Mouse (Mus musculus) CH12.LX (cell line): ENCODE data around the gene Mpig6b. TPM values are rescaled to one million over a fixed set of nuclear protein-coding genes. Genes with fewer than 3 reads are reported as not detected.

Experiments used
- DNase-seq: peaks from one replicate; pipeline ENCODE4 v3.0.0-alpha.2; 2013; ENCODE audit errors: extremely low read depth
- H3K27ac ChIP-seq: 2 replicates; pipeline ENCODE4 v1.5.1; 2012; ENCODE audit warnings: low read depth, mild to moderate bottlenecking, control low read depth, moderate library complexity; ENCODE audit not compliant: insufficient read depth
- H3K27me3 ChIP-seq: replicated peaks from 2 replicates; pipeline ENCODE3; 2012; ENCODE audit warnings: inconsistent platforms
- H3K36me3 ChIP-seq, 2 experiments: replicated peaks in 1 of 2; 2 replicates each; pipeline versions ENCODE3 to v1.6.1; 2012; ENCODE audit warnings: inconsistent platforms in 1 of 2, low read length in 1 of 2, mild to moderate bottlenecking in 1 of 2, mixed read lengths in 1 of 2, moderate library complexity in 1 of 2; ENCODE audit not compliant: control insufficient read depth in 1 of 2, insufficient read depth in 1 of 2
- H3K4me1 ChIP-seq, 2 experiments: 2 replicates each; pipeline ENCODE4 v1.6.1; 2012; ENCODE audit warnings: inconsistent platforms in 1 of 2, moderate library complexity in 1 of 2; ENCODE audit not compliant: insufficient read depth in 2 of 2, control insufficient read depth in 1 of 2
- H3K4me2 ChIP-seq: 2 replicates; pipeline ENCODE4 v1.6.1; 2012; ENCODE audit warnings: low read depth, mild to moderate bottlenecking, control low read depth; ENCODE audit not compliant: poor library complexity, insufficient read depth, severe bottlenecking
- H3K4me3 ChIP-seq, 3 experiments: fragments of 150-350 bp in 1 of 3; sonication (generic) in 1 of 3; replicated peaks in 1 of 3; 2 replicates each; pipeline versions ENCODE3 to v1.5.1; 2011 to 2012; ENCODE audit warnings: low read depth in 2 of 3, low read length in 2 of 3, mild to moderate bottlenecking in 2 of 3, moderate library complexity in 2 of 3, control low read depth in 1 of 3, improper control_type of control experiment in 1 of 3, inconsistent platforms in 1 of 3, mixed read lengths in 1 of 3; ENCODE audit not compliant: poor library complexity in 1 of 3
- H3K79me2 ChIP-seq: replicated peaks from 2 replicates; pipeline ENCODE4 v1.6.1; 2012; ENCODE audit warnings: mild to moderate bottlenecking, moderate library complexity; ENCODE audit not compliant: control insufficient read depth, poor library complexity, insufficient read depth, severe bottlenecking; ENCODE audit errors: extremely low read depth
- H3K9ac ChIP-seq: 2 replicates; pipeline ENCODE4 v1.6.1; 2012; ENCODE audit warnings: low read depth, mild to moderate bottlenecking, control low read depth, moderate library complexity; ENCODE audit not compliant: insufficient read depth
- H3K9me3 ChIP-seq: replicated peaks from 2 replicates; pipeline ENCODE3; 2012; ENCODE audit warnings: low read length, inconsistent platforms, mixed read lengths
- BHLHE40 ChIP-seq: IDR thresholded peaks from 2 replicates; pipeline ENCODE4 v1.6.1; 2011; ENCODE audit warnings: mild to moderate bottlenecking, low read depth, low read length, improper control_type of control experiment
- CHD1 ChIP-seq: IDR thresholded peaks from 2 replicates; pipeline ENCODE4 v1.6.1; 2012; ENCODE audit warnings: low read depth, low read length, improper control_type of control experiment, inconsistent platforms
- CTCF ChIP-seq, 2 experiments: IDR thresholded peaks in 1 of 2; conservative IDR thresholded peaks in 1 of 2; 2 replicates each; pipeline ENCODE4 v1.5.1; 2011 to 2012; ENCODE audit warnings: low read depth in 2 of 2, low read length in 2 of 2, improper control_type of control experiment in 1 of 2, inconsistent platforms in 1 of 2, mild to moderate bottlenecking in 1 of 2, moderate library complexity in 1 of 2
- E2F4 ChIP-seq: IDR thresholded peaks from 2 replicates; pipeline ENCODE4 v1.6.1; 2011; ENCODE audit warnings: low read depth, low read length, improper control_type of control experiment; ENCODE audit not compliant: insufficient replicate concordance
- EP300 ChIP-seq: IDR thresholded peaks from 2 replicates; pipeline ENCODE4 v1.6.1; 2011; ENCODE audit warnings: low read length, improper control_type of control experiment
- ETS1 ChIP-seq: conservative IDR thresholded peaks from 2 replicates; pipeline ENCODE4 v1.6.1; 2012; ENCODE audit warnings: low read depth, mild to moderate bottlenecking, inconsistent platforms, low read length, improper control_type of control experiment, moderate library complexity
- GABPA ChIP-seq: IDR thresholded peaks from 2 replicates; pipeline ENCODE4 v1.6.1; 2012; ENCODE audit warnings: low read depth, low read length, improper control_type of control experiment, inconsistent platforms; ENCODE audit not compliant: insufficient replicate concordance
- HCFC1 ChIP-seq: IDR thresholded peaks from 2 replicates; pipeline ENCODE4 v1.6.1; 2012; ENCODE audit warnings: low read depth, mild to moderate bottlenecking, inconsistent platforms, low read length, improper control_type of control experiment
- IRF4 ChIP-seq: IDR thresholded peaks from 2 replicates; pipeline ENCODE4 v1.6.1; 2014; ENCODE audit warnings: low read depth, mild to moderate bottlenecking, inconsistent platforms, low read length, improper control_type of control experiment
- JUN ChIP-seq: IDR thresholded peaks from 2 replicates; pipeline ENCODE4 v1.6.1; 2011; ENCODE audit warnings: low read depth, mild to moderate bottlenecking, low read length, improper control_type of control experiment, moderate library complexity; ENCODE audit not compliant: insufficient read depth
- JUND ChIP-seq: conservative IDR thresholded peaks from 2 replicates; pipeline ENCODE4 v1.6.1; 2011; ENCODE audit warnings: low read depth, low read length, improper control_type of control experiment
- KAT2A ChIP-seq: IDR thresholded peaks from 2 replicates; pipeline ENCODE4 v1.6.1; 2012; ENCODE audit warnings: low read length, improper control_type of control experiment, inconsistent platforms; ENCODE audit not compliant: insufficient replicate concordance
- MAFK ChIP-seq: IDR thresholded peaks from 2 replicates; pipeline ENCODE4 v1.6.1; 2011; ENCODE audit warnings: low read length, improper control_type of control experiment; ENCODE audit not compliant: insufficient replicate concordance
- MAX ChIP-seq: IDR thresholded peaks from 2 replicates; pipeline ENCODE4 v1.6.1; 2011; ENCODE audit warnings: low read length, improper control_type of control experiment
- MAZ ChIP-seq: IDR thresholded peaks from 2 replicates; pipeline ENCODE4 v1.6.1; 2012; ENCODE audit warnings: low read depth, mild to moderate bottlenecking, inconsistent platforms, low read length, improper control_type of control experiment, moderate library complexity
- MEF2A ChIP-seq: IDR thresholded peaks from 2 replicates; pipeline ENCODE4 v1.6.1; 2014; ENCODE audit warnings: low read depth, mild to moderate bottlenecking, inconsistent platforms, low read length, improper control_type of control experiment, borderline replicate concordance
- MXI1 ChIP-seq: IDR thresholded peaks from 2 replicates; pipeline ENCODE4 v1.6.1; 2011; ENCODE audit warnings: mild to moderate bottlenecking, low read depth, low read length, improper control_type of control experiment
- MYC ChIP-seq: IDR thresholded peaks from 2 replicates; pipeline ENCODE4 v1.6.1; 2011; ENCODE audit warnings: low read depth, mild to moderate bottlenecking, improper control_type of control experiment, low read length
- PAX5 ChIP-seq: IDR thresholded peaks from 2 replicates; pipeline ENCODE4 v1.6.1; 2012; ENCODE audit warnings: low read length, inconsistent platforms, mixed read lengths
- RAD21 ChIP-seq: IDR thresholded peaks from 2 replicates; pipeline ENCODE4 v1.6.1; 2011; ENCODE audit warnings: low read depth, mild to moderate bottlenecking, low read length, improper control_type of control experiment, moderate library complexity
- SMC3 ChIP-seq: IDR thresholded peaks from 2 replicates; pipeline ENCODE4 v1.6.1; 2011; ENCODE audit warnings: low read depth, low read length, improper control_type of control experiment
- TBP ChIP-seq: conservative IDR thresholded peaks from 2 replicates; pipeline ENCODE4 v1.6.1; 2011; ENCODE audit warnings: low read depth, low read length, improper control_type of control experiment
- TCF12 ChIP-seq: IDR thresholded peaks from 2 replicates; pipeline ENCODE4 v1.6.1; 2014; ENCODE audit warnings: low read depth, mild to moderate bottlenecking, inconsistent platforms, low read length, improper control_type of control experiment
- USF1 ChIP-seq: IDR thresholded peaks from 2 replicates; pipeline ENCODE4 v1.6.1; 2014; ENCODE audit warnings: low read depth, mild to moderate bottlenecking, inconsistent platforms, low read length, improper control_type of control experiment
- USF2 ChIP-seq: conservative IDR thresholded peaks from 2 replicates; pipeline ENCODE4 v1.6.1; 2011; ENCODE audit warnings: low read depth, low read length, improper control_type of control experiment
- ZC3H11A ChIP-seq: IDR thresholded peaks from 2 replicates; pipeline ENCODE4 v1.6.1; 2012; ENCODE audit warnings: low read depth, mild to moderate bottlenecking, inconsistent platforms, low read length, improper control_type of control experiment
- ZKSCAN1 ChIP-seq: IDR thresholded peaks from 2 replicates; pipeline ENCODE4 v1.6.1; 2012; ENCODE audit warnings: low read depth, inconsistent platforms, low read length, improper control_type of control experiment, borderline replicate concordance
- ZMIZ1 ChIP-seq: IDR thresholded peaks from 2 replicates; pipeline ENCODE4 v1.6.1; 2012; ENCODE audit warnings: low read depth, mild to moderate bottlenecking, inconsistent platforms, low read length, improper control_type of control experiment
- ZNF384 ChIP-seq: IDR thresholded peaks from 2 replicates; pipeline ENCODE4 v1.6.1; 2012; ENCODE audit warnings: low read depth, low read length, improper control_type of control experiment, inconsistent platforms
- dilution Hi-C: fragments of 300-500 bp; cut with MboI; formaldehyde crosslinking; loops from 2 replicates; pipeline ENCODE4 v1.14.3; 2020; ENCODE audit warnings: low sequenced_read_pairs; ENCODE audit not compliant: extremely low pct_unique_long_range_greater_than_20kb, extremely low pct_ligation_motif_present
- in situ Hi-C: fragments of 300-500 bp; cut with MboI; formaldehyde crosslinking; loops from 3 replicates; pipeline ENCODE4 v1.14.3; 2019; ENCODE audit warnings: low sequenced_read_pairs, low pct_ligation_motif_present, low pct_unique_long_range_greater_than_20kb, mixed read lengths
- polyA plus RNA-seq: library from polyadenylated mRNA; unstranded; fragments of >175 nt; gene quantifications from 2 replicates; pipeline ENCODE4 v1.2.1, GENCODE M21; 2012; ENCODE audit warnings: low read depth; ENCODE audit not compliant: insufficient read length
- total RNA-seq, 2 experiments: library from RNA; depleted of rRNA; stranded (reverse); fragments of 300-350 nt in 1 of 2; fragments of >200 nt in 1 of 2; gene quantifications; 2 replicates each; pipeline ENCODE4 v1.2.3; 2012 to 2014

The Mpig6b gene
- total and polyA plus RNA-seq, 3 experiments = 0.10 TPM; not detected in 2

GRCm38 (mm10) chr17:35047688-35048087 lies 18.3 kb downstream of the Mpig6b start:
- dilution Hi-C loops = no loop called here
- Histone ChIP-seq H3K36me3 (peaks cover 5 to 8% of the 10 kb centered on the region in 2 experiments), H3K27ac (peak overlapping the region; percentile 84), H3K4me2 (peak overlapping the region; percentile 97), H3K79me2 (peaks cover 15% of the 10 kb centered on the region), H3K4me1 (peaks cover 5 to 51% of the 10 kb centered on the region in 2 experiments), H3K4me3 (peak overlapping the region; percentile 42 to 48 (median 48)), H3K9ac (peak overlapping the region; percentile 54), H3K27me3 (no peaks in the 10 kb centered on the region), H3K9me3 (no peaks in the 10 kb centered on the region)
- no peak for DNase-seq
- TF ChIP-seq ZNF384 (peak; percentile 62), USF2 (no peak), GABPA (no peak), MEF2A (no peak), IRF4 (no peak)
- in situ Hi-C loops = no loop called here

- dilution Hi-C loops = no loop called here
- DNase-seq = peak; percentile 100
- Histone ChIP-seq H3K4me1 (peaks cover 5 to 50% of the 10 kb centered on the region in 2 experiments; a peak in 3 of 4 replicates), H3K27ac (peak within 1 kb of the TSS; percentile 84), H3K79me2 (peaks cover 7% of the 10 kb centered on the region; the same call in 1 of the 2 replicates), H3K36me3 (peaks cover 0 to 2% of the 10 kb centered on the region in 2 experiments), H3K9ac (peak within 1 kb of the TSS; percentile 65), H3K27me3 (no peaks in the 10 kb centered on the region), H3K4me2 (peak within 1 kb of the TSS; percentile 97), H3K9me3 (no peaks in the 10 kb centered on the region), H3K4me3 (peak within 1 kb of the TSS; percentile 48 to 67 (median 62))
- in situ Hi-C loops = no loop called here
- TF ChIP-seq MYC (0 out of 2 replicates have a peak, but pooled peaks have one; percentile 17), PAX5 (no peak), JUND (0 out of 2 replicates have a peak, but pooled peaks have one; percentile 10), IRF4 (peak; percentile 56), SMC3 (no peak), JUN (no peak), TBP (peak; percentile 47; the same call in 1 of the 2 replicates), CTCF (conservative IDR thresholded peaks at IDR 0.05 in 1 of 2, IDR thresholded peaks at IDR 0.05 in 1 of 2; ENCODE audit: low read depth in 2 of 2, low read length in 2 of 2) (no peak), ZNF384 (0 out of 2 replicates have a peak, but pooled peaks have one; percentile 2), BHLHE40 (no peak), TCF12 (peak; percentile 50; the same call in 1 of the 2 replicates), MEF2A (peak; percentile 68), HCFC1 (peak; percentile 33), USF1 (no peak), MXI1 (peak; percentile 79), ETS1 (0 out of 2 replicates have a peak, but pooled peaks have one; percentile 9), CHD1 (peak; percentile 38), MAZ (no peak), USF2 (no peak), ZMIZ1 (peak; percentile 23; the same call in 1 of the 2 replicates), ZKSCAN1 (no peak), KAT2A (peak; percentile 55; the same call in 1 of the 2 replicates), MAX (0 out of 2 replicates have a peak, but pooled peaks have one; percentile 6), ZC3H11A (no peak), EP300 (0 out of 2 replicates have a peak, but pooled peaks have one; percentile 34), E2F4 (peak; percentile 99), MAFK (no peak), RAD21 (no peak; the same call in 1 of the 2 replicates)
Measured at GRCm38 (mm10) chr17:35046681-35047455, 19.1 kb downstream of the Mpig6b start, which contains the start of gene Msh5. Gene Msh5, minus strand, starts transcription at chr17:35046745.
